Mouse (Mus musculus): ENCODE data around the gene Ttll5. TPM values are rescaled to one million over a fixed set of nuclear protein-coding genes. Genes with fewer than 3 reads are reported as not detected.

Ttll5 gene
- 12.5 and 15.9 TPM in 2 replicates for polyA plus RNA-seq (2012; rRNA removed)

GRCm38 (mm10) chr12:85824438-85825264 is at the start of gene Ttll5, which contains the start of gene Erg28:
Ttll5 (plus strand) TSS chr12:85824659.
Erg28 (minus strand) TSS chr12:85824550.

DNA sequence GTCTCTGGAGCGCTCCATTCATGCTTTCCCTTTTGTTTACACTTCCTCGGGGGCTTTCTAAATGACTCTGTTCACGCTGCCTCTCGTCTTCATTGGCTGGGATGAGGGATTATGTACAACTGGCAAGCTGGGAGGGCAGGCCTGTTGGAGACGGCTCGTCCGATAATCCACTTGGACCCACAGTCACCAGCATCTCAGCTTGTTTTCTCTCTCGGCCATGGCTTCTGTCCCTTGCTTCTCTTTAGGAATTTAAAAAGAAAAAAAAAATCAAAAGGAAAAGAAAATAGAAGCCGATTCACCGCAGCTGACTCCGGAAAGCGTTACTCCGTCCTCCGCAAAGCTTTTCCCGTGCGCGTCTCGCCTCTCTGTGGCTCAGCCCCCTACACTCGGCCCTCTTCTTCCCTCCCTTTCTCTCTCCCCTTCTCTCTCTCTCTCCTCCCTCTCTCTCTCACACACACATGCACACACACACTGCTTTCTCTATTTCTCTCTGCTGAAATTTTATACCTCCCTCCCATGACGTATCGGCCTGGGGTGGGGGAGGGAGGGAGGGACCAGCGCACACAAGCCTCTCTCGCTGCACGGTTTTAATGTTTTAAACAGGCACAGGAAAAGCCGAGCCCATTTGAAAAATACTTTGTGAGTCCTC is 254.2 kb downstream of the Ttll5 start, which contains the start of gene Tgfb3:
Tgfb3 (minus strand) TSS at position 489 of the 649 bp plus-strand sequence.

DNA sequence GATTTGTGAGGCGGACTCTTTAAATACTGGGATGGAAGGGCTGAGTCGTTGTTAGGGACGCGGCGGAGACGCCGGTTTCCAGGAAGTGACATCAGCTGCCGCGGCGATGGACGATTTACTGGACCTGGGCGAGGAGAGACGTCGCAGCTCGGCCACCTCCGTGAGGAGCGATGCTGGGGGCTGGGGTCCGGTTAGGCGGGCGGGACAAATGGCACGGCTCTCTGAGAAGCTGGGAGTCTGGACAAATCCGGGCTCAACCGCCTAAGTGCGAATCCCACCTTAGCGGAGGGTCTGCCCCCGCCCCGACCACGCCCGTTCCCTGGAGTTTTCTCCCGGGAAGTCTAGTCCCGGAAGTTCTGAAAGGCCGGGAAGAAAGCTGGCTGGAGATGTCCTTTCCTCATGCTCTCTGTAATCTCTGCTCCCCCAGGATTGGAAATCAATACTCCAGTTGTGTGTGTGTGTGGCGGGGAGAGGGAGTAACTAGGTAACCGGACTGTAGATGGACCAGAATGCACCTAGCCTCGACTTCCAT is 258.1 kb downstream of the Ttll5 start, which contains the start of gene Ift43:
Ift43 (plus strand) TSS at position 61 of the 532 bp plus-strand sequence.

Other genes with a start within 250 kb of the Ttll5 start
- 16.2 and 24.5 TPM in 2 replicates for gene Jdp2, start 225.6 kb upstream of the Ttll5 start, polyA plus RNA-seq (2012; rRNA removed)
- gene Batf, start 138.0 kb upstream of the Ttll5 start, polyA plus RNA-seq (2012; rRNA removed) = 3.4 and 4.0 TPM in 2 replicates
- 7.9 and 9.6 TPM in 2 replicates for gene Flvcr2, start 78.1 kb upstream of the Ttll5 start, polyA plus RNA-seq (2012; rRNA removed)
- 29.5 and 45.1 TPM in 2 replicates for gene Erg28, start 109 bp upstream of the Ttll5 start, polyA plus RNA-seq (2012; rRNA removed)

Measured in ovary, adult 2 months (tissue).